Mouse (Mus musculus) kidney, postnatal 36 days (tissue): ENCODE data around the gene Tnnt3.
A peak's percentile ranks its signal among the peaks of the same experiment; 100 is the strongest.

Source experiments
- DNase-seq, 2 experiments: peaks; one replicate each; pipeline ENCODE4 v3.0.0; 2021 to 2022; ENCODE audit warnings: mixed read lengths in 2 of 2

The Tnnt3 gene

DNA sequence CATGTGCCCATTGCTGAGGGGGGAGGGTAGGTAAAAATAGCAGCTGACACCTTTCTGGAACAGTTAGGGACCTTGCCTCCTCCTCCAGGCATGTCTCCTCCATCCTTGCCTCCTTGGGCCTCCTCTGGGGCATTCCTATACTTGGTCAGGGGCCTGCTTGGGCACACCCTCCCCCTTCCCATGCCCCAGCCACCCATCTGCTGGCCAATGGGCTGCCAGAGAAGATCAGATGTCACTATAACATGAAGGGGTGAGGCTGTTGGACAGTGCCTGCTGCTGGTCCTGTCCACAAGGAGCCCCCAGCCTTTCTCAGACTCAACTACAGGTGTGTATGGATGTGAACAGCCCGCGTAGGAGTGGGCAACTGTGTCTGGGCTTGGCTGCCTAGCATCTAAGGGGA lies at the start of gene Tnnt3:
Gene Tnnt3 (plus strand): TSS at position 262 of the 400 bp plus-strand sequence.
- DNase-seq, result no peak

DNA sequence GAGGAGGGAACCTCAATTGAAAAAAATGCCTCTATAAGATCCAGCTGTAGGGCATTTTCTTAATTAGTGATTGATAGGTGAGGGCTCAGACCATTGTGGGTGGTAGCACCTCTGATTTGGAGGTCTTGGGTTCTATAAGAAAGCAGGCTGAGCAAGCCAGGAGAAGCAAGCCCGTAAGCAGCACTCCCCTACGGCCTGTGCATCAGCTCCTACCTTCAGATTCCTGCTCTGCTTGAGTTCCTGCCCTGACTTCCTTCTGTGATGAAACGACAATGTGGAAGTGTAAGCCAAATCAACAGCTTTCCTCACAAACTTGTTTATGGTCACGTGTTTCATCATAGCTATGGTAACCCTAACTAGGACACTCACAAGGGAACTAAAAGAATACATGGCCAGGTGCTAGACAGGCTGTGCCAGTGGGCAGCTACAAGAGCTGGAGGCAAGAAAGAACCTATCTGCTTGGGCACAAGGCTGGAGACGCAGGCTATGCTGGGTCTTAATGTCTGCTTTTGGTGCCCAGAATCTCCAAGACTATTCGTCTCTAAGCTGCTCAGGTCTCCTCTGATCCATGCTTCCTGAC lies 49.5 kb upstream of the Tnnt3 start:
- no peak for DNase-seq

DNA sequence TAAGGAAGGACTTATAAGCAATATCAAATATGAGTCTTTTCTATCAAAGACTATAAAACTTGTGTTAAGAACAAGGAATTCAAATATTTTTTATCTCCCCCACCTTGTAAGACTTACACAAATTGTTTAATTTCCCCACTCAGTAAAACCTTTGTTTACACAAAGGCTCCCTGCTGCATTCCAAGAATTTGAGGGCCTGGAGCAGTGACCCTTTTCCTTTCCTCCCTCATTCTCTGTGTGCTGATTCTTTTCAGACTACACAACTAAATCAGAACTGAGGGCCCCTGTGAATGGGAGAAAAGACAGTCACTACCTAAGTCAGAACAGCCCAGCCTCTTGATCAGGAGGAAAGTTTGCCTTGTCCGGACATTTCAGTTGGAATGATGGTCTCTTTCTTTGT lies 43.9 kb upstream of the Tnnt3 start:
- no peak for DNase-seq

DNA sequence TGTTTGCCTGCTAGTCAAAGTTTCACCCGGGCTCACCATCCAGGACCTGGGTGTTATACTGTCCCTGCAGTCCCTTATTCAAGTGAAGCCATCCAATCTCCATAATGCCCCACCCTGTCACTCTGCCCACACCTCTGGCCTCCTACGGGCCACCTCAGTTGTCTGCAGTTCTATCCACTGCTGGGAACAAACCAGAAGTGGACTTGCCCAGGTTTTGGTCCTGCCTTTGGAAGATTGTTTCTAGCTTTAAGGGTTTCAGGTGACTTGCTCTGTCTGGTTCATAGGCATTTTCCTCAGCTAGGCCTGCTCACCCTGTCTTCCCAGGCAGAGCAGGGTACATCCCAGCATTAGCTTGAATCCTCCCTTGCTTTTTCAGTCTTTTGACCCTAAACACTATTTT lies 43.4 kb upstream of the Tnnt3 start:
- no peak for DNase-seq

DNA sequence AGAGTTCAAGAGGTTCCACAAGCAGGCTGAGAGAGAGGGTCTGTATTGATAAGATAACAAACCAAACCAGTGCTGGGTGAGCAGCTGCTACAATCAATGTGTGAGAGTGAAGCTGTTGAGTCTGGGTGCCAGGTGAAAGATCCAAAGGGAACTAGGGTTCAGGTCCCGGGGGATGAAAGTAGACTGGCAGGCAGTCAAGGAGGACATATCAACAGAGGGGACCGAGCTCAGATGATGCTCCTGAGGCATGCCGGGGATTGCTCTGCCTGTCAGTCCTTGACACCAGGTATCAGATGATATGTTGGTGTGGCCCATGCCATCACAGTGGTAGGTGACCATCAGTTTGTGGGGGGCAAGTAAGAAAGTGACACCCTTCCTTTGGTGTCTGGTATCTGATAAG lies 41.8 kb upstream of the Tnnt3 start:
- no peak for DNase-seq

DNA sequence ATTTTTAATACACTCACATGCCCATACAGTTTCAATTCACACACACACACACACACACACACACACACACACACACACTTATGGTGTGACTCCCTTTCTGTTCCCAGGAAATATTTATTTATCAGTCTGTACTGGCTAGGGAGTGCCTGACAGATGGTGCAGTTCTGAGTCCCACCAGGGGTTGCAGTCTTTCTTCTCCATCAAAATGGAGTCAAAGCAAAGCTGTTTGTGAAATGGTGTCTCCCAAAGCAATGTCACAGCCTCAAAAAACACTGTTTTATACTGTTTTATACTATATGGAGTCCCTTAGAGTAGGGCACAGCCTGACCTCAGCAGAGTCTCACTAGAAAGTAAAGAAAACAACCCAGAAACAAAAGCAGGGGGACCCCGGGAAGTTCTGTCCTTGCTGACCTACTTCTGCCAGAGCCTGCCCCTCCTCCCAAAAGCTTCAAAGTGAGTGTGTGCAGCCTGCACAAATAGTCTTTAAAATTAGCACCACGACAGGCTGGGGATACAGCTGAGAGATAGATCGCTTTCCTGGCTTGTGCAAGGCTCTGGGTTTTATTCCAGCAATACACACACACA lies 41.3 kb upstream of the Tnnt3 start:
- no peak for DNase-seq

DNA sequence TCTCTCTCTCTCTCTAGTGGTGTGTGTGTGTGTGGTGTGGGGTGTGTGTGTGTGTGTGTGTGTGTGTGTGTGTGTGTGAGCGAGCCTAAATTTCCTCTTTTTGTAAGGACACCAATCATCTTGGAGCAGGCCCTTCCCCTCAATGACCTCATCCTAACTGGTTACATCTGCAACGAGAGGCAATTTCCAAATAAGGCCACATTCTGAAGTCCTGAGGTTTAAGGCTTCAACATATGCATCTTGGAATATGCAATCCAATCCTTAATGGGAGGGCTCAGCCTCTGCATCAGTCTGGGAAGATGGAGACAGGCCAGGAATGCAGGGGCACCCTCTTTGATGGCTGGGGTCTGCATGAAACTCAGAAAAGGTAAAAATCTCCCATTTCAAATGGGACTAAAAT lies 40.6 kb upstream of the Tnnt3 start:
- no peak for DNase-seq

DNA sequence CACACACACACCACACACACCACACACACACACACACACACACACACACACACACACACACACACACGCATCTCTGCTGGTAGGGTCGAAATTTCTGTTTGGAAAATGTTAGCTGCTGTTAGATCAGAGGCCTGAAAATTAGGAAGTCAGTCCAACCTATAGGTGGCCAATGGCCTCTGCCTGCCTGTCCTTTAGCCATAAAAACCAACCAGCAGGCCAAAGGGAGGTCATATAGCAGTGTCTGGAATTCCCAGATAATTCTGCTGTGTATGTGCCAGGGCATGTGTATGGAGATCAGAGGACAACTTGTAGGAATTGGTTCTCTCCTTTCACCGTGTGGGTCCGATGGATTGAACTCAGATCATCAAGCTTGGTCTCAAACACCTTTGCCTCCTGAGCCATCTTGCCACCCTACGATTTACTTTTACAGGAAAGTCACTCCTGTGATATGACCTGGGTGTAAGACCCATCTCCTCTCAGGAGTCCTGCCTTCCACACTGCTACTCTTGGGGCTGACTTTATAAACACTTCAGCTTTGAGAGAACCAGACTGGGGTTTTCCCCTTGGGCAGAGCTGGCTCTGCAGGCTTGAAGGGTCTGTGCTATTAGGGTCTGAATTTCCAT lies 39.8 kb upstream of the Tnnt3 start:
- no peak for DNase-seq

DNA sequence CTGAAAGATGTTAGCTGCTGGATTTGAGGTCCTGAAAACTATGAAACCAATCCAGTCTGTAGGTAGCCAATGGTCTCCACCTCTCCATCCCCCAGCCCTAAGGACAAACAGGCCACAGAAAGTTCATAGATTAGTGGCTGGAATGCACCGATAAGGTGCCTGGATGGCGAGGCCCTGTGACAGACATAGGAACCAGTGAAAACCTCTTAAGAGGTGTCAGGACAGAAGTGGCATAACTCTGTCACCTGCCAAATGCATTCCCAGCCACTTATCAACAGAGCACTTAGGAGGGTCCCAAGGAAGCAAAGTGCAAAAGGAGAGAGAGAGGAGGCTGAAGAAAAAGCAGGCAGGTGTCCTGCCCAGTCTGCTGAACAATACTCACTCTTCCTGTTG lies 39.3 kb upstream of the Tnnt3 start:
- no peak for DNase-seq

DNA sequence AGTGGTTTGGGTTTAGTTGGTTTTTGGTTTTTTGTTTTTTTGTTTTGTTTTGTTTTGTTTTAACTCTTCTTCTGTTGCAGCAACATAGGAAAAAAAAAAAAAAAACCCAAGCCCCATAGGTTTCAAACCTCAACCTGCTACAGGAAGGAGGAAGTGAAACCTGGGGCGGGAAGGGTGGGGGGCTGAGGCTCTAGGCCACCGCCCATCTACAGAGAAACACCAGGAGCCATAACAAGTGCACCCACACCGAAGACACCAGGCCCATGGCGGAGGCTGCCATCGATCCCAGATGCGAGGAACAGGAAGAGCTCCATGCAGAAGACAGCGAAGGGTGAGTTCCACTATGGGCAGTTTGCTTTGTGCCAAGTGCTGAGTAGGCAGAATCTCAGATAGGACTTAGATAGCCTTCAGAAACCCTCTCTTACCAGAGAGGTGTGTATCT lies 38.0 kb upstream of the Tnnt3 start, which contains the start of gene Lsp1:
Gene Lsp1 (plus strand): TSS at position 174 of the 442 bp plus-strand sequence.
- DNase-seq, result no peak

DNA sequence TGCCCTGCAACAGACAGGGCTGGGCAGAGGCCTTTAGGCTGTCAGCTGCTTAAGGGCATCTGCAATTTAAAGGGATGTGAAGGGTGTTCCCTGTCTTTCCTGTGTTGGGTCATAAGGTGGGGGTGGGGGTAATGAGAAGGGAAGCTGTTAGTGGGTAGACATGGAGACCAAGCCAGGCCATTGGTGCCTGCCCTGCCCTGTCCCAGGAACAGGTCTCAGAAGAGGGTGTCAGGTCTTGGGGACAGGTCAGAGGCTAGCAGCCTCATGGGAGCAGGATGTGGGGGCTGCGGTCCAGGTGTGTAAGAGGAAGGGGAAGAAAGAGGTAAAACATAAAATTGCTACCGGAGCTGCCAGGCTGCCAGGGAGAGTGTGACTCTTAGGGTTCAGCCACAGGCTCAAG lies 37.2 kb upstream of the Tnnt3 start:
- no peak for DNase-seq

DNA sequence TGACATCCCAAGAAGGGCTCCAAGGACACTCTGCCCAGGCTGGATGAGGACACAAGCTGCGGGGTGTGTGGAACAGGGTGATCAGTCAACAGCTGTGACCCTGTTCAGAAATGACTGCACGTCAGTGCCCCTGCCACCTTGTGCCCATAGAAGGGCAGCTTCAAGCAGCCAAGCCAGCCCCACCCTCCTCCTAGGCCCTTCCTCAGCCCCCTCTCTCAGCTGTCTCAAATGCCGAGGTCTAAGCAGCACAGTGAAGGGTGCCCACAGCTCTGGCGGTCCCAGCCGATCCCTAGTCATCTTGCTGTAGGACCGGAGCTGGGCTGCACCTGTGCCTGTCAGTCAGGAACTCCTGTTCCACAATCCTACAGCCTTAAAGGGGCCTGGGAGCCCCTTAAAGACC lies 36.4 kb upstream of the Tnnt3 start:
- DNase-seq, result no peak

DNA sequence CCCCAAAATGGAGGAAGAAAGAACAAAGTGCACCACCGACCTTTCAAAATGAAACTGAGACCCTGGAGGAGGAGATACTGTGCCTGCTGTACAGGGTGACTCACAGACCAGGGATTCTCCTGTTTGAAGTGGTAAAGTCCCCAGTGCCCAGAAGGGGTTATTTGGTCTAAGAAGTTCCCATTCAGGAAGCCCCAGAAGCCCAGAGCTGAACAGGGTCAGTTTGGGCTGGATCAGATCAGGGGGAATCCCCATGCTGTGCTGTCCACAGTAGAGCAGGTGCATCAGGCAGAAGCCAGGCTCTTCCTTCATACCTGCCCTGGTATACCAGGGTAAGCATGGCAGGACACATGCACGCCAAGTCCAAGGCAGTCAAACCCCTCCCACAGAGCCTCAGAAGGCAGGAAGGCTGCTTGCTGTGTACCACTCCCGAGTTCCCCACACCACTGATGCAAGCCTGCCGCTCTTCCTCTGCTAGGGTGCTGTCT lies 36.0 kb upstream of the Tnnt3 start:
- no peak for DNase-seq

DNA sequence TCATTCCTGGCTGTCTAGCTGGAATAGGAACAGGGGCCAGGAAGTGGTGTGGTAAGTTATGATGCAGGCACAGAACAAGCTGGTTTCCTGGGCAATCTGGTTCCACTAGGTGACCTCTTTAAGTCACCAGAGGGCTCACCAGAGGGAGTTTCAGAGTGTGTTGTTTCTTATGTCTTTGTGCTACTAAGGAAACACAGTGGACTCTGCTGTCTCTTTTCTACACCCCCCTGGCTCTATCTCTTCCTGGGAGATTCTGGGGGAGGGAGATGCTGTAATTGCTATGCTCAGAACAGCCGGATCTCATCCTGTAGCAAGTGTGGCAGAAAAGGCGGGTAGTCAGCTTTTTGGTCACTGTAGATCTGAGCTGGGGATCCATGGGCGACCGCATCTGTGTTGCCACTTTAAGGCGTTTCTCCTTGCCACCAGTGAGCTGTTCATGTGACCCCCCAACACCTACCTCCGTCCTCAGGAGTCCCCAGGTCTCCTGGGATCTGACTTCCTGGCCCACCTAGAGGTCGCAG lies 28.4 kb upstream of the Tnnt3 start:
- no peak for DNase-seq

DNA sequence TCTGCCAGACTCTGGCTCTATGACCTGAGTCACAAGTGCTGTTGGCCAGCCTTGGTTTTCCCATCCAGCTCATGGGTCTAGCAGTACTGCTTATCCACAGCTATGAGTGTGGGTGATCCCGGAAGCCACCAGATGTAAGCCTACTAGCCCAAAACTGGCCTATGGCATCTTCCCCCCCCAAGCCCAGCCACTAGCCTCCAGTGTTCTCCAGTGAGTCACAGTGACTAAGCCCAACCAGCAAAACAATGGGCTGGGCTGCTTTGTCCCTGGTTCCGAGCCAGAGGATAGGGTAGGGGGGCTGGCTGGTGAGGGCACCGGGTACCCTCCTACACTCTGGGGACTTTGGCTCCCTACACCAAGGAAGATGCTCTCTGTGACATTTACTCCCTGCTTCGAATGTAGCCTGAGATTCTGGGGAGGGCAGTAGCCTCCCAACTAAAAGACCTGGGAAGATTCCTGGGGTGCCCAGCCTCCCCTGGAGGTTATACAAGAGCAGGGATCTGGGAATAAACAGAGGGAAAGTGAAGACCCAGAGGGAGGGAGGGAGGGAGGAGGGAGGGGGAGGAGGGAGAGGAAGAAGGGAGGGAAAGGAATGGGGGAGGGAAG lies 27.7 kb upstream of the Tnnt3 start:
- DNase-seq, result peak; percentile 16 to 25

DNA sequence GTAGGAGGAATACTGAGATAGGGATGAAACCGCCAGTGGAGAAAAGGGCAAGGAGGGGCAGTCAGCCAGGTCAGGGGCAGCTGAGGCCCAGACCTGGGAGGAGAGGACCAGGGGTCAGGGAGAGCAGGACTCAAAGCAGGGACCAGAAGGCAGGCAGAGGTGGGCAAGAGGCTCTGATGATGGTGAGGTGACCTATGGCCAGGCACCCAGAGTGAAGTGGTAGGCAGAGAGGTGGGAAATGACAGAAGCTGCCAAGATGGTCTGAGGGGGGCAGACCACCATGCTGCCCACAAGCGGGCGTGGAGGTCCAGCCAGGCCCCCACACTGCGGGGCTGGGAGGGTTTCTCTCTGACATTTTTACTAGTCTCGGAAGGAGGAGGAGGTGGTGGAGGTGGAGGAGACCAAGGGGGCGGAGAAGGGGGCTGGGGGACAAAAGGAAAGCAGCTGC lies 27.2 kb upstream of the Tnnt3 start:
- DNase-seq, result no peak

DNA sequence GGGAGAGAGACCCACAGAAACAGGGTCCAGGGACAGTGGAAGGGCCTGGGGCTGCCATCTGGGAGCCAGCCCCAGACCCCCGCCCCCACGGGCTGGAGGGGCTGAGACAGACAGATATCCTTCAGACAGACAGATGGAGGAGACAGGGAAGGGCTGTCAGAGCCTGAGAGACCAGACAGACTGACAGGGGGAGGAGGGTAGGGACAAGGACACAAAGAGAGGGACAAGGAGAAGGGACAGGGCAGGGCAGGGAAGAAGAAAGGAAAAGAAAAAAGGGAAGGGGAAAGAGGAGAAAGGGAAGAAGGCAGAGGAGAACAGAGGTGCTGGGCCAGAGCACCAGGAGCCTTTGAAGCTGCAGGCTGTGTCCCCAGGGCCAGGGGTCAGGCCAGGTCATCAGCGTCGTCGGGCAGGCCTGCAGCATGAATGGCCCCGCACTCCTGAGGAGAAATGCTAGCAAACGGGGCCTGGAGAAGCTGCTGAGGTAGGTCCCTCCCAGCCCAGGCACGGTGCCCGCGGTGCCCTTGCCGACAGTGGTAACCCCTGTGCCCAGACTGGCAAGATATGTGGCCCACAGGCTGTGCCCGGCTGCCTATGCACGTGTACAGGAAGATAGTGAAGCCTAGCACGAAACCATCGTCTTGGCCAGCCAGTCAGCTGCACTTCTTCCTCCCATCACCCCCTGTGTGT lies 26.6 kb upstream of the Tnnt3 start:
- DNase-seq, result no peak

DNA sequence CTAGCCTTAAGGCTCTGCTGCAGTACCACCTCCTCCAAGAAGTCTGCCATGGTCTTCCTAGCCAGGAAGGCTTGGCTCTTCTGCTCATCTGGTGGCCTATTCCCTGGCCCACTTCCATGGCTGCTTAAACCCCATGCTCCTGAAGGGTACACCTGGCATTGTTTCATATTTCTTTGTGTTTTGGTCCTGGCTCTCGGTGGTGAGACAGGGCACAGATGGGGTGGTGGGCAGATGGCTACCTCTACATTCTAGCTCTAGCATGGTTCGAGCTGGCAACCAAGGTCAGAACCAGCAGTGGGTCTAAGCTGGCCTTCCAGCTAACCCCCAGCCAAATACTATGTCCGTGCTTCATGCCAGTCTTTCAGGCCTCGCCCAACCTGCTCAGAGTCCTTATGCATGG lies 25.7 kb upstream of the Tnnt3 start:
- no peak for DNase-seq

DNA sequence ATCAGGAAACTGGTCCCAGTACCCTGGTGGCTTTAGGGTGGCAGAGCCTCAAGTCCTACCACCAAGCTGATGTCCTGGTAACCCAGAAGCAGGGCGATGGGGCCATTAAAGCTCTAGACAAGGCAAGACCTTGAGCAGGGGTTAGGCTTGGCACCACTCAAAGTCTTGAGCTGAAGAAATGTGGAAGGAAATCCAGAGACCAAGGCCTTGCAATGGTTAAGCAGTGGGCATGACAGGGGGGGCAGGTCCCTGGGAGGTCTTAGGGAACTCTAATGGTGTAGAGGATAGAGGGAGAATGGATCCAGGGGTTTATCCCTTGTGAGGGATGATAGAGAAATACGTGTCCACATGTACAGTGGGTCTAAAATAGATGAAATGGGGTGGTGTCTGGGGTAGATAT lies 25.2 kb upstream of the Tnnt3 start:
- no peak for DNase-seq

DNA sequence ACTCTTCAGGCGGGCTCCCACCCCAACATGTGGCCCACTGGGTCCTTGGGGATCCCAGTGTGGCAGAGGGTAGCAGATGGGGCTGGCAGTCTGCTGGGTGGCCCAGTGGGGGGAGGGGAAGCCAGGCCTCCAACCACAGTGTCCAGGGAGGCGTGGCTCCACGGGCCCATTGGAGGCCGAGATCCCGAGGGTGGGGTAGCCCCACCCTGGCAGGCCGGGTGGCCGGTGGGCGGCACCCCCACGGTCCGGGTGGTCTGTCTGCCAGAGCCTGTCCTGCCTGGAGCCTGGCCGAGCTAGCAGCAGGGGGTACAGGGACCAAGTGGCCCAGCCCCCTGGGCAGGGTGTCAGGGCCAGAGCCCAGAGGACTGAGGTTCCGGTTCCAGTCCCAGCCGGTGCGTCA lies 23.8 kb upstream of the Tnnt3 start:
- DNase-seq, result no peak

DNA sequence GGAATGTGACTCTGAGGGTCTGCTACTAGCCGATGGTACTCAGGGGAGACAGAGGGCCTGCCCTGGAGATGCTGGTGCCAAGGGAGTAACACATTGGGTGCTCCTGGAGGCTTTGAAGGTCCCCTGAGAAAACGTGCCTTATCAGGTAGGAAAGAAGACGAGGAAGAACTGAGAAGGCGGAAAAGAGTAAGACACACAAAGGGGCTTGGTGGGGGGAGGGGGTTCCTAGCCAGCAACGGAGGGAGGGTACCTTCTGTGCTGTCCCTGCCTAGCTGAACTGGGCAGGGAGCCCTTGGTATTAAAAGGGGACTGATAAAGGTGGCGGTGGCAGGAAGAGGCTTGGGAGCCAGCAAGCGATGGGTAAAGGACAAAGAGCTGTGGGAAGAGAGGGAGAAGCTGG lies 23.0 kb upstream of the Tnnt3 start:
- no peak for DNase-seq

DNA sequence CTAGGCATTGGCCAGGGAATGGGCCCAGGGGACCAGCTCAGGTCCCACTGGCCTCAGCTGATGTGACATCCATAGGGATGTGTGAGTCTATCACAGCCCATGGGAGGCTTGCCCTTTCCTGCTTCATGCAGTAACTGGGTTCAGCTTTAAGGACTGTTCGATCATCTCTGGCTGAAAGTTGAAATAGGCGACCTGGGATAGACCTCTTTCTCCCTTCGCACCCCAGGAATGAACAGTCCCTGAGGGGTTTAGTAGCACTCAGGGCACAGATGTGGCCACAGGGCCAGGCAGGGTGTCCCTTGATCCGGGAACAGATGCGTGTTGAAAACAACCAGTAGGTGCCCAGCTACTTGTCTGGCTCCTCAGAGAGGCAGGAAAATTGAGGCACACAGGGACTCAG lies 22.4 kb upstream of the Tnnt3 start:
- DNase-seq, result no peak

DNA sequence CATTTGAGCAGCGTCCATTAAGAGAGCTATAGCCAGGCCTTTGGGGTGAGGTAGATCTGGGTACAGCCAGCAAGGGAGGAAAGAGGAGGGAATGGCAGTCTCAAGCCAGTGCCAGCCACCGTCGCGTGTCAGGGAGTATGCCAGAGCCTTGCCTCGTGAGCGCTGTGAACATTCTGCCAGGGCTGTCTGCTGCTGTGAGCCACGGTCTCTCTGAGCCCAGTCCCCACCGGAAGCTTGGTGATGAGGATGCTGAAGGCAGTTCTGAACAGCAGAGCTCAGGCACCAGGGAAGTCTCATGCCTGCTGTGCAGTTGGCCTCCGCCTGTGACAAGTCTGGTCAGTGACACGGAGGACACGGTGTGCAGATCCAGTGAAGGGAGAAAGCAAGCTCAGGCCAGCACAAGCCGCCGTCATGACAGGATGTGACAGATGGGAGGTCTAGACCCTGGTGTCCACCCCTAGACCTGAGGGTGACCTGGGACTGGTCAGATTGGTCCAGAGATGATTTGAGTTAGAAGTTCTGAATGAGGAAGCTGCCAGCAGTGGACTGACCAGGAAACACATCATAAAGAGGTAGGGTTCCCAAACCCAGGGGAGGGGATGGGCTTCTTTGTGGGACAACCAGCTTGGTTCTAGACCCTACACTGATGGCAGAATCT lies 21.7 kb upstream of the Tnnt3 start:
- no peak for DNase-seq
